Mouse (Mus musculus) liver, postnatal 0 days (tissue): ENCODE results near the gene Actr10. TPM values are rescaled to one million over a fixed set of nuclear protein-coding genes. Genes with fewer than 3 reads are reported as not detected.

Experiments
- ATAC-seq: fragments of 200-750 bp; cut with Nextera tagmentation; 2 replicates; pipeline ENCODE4 v1.8.0; 2017; ENCODE audit warnings: mild to moderate bottlenecking, moderate library complexity
- DNase-seq: peaks from one replicate; pipeline ENCODE4 v3.0.0-alpha.2; 2016
- H3K27ac ChIP-seq: fragments of 300-500 bp; sonication (generic); 2 replicates; pipeline ENCODE4 v1.5.1; 2014; ENCODE audit warnings: antibody characterized with exemption, moderate library complexity, mild to moderate bottlenecking, low read depth
- H3K27me3 ChIP-seq: fragments of 300-500 bp; sonication (generic); 2 replicates; pipeline ENCODE4 v1.6.1; 2014; ENCODE audit warnings: low read length, control low read depth, mixed read lengths; ENCODE audit not compliant: insufficient read depth
- H3K36me3 ChIP-seq: fragments of 300-500 bp; sonication (generic); replicated peaks from 2 replicates; pipeline ENCODE4 v1.6.1; 2014; ENCODE audit warnings: mild to moderate bottlenecking, control low read depth, low read length, moderate library complexity, mixed read lengths; ENCODE audit not compliant: insufficient read depth
- H3K4me1 ChIP-seq: fragments of 300-500 bp; sonication (generic); 2 replicates; pipeline ENCODE4 v1.6.1; 2014; ENCODE audit warnings: antibody characterized with exemption, mild to moderate bottlenecking, control low read depth; ENCODE audit not compliant: insufficient read depth
- H3K4me2 ChIP-seq: fragments of 300-500 bp; sonication (generic); 2 replicates; pipeline ENCODE4 v1.6.1; 2014; ENCODE audit warnings: low read depth, mild to moderate bottlenecking, low read length, moderate library complexity, mixed read lengths
- H3K4me3 ChIP-seq: fragments of 300-500 bp; sonication (generic); 2 replicates; pipeline ENCODE4 v1.5.1; 2014; ENCODE audit warnings: low read depth, low read length
- H3K9ac ChIP-seq: fragments of 300-500 bp; sonication (generic); replicated peaks from 2 replicates; pipeline ENCODE4 v1.6.1; 2014; ENCODE audit warnings: mild to moderate bottlenecking, moderate library complexity
- H3K9me3 ChIP-seq: fragments of 300-500 bp; sonication (generic); 2 replicates; pipeline ENCODE4 v1.6.1; 2016; ENCODE audit warnings: mild to moderate bottlenecking, control low read depth, low read length, mixed read lengths
- CTCF ChIP-seq: sonication (generic); IDR thresholded peaks from 2 replicates; pipeline ENCODE4 v1.5.1; 2016; ENCODE audit warnings: antibody characterized with exemption, low read depth
- EP300 ChIP-seq: IDR thresholded peaks from 2 replicates; pipeline ENCODE4 v1.6.1; 2016; ENCODE audit warnings: antibody characterized with exemption, low read depth, mild to moderate bottlenecking
- WGBS: fragments of 180-500 bp; shearing (Covaris S2); extraction: QIAGEN DNeasy Blood & Tissue Kit; methylation state at CpG from one replicate; pipeline ENCODE4 v1.1.7; 2014; ENCODE audit not compliant: insufficient replicate concordance; 5-methylcytosine and 5-hydroxymethylcytosine counted together
- polyA plus RNA-seq: library from polyadenylated mRNA; unstranded; fragments of >200 nt; fragmentation: Nextera tagmentation; extraction: Ambion mirVana; gene quantifications from 2 replicates; pipeline ENCODE4 v1.2.1, GENCODE M21; 2015

Gene Actr10
- polyA plus RNA-seq, 1 experiment from 2014 or later = 108 TPM

- H3K4me2 ChIP-seq = no peak overlapping the region
- TF ChIP-seq CTCF = no peak
- TF ChIP-seq EP300 = no peak
- peaks cover 66% of the 10 kb centered on the region for H3K36me3 ChIP-seq
- DNase-seq = no peak
- no peaks in the 10 kb centered on the region for H3K9me3 ChIP-seq
- H3K9ac ChIP-seq = no peak overlapping the region
- no peak overlapping the region for H3K4me3 ChIP-seq
- no peak for ATAC-seq
- no peaks in the 10 kb centered on the region for H3K27me3 ChIP-seq
- no peaks in the 10 kb centered on the region for H3K4me1 ChIP-seq
- WGBS = 87% methylated on average over 7 of the region's 7 CpGs
- H3K27ac ChIP-seq = no peak overlapping the region
Observed at GRCm38 (mm10) chr12:70984855-70985550, 47.3 kb downstream of the Actr10 start.

DNA sequence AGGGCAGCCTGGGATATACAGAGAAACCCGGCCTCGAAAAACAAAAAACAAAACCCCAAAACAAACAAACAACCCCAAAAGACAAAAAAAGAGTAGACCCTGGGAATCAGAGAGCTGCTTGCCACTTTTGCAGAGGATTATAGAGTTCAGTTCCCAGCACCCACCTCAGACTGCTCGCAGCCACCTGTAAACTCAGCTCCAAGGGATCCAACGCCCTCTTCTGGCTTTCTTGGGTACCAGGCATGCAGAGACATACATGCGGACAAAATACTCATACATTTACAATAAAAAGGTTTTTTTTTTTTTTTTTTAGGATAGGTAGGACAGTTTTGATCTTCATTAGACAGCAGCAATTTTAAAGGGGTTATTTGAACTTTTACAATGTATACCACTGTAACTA, 59.6 kb downstream of the Actr10 start:
- no peak for TF ChIP-seq EP300
- TF ChIP-seq CTCF = peak; percentile 25; the same call in 1 of the 2 replicates
- H3K4me3 ChIP-seq = no peak overlapping the region
- H3K27me3 ChIP-seq = no peaks in the 10 kb centered on the region
- H3K9ac ChIP-seq = no peak overlapping the region
- H3K27ac ChIP-seq = no peak overlapping the region
- no peak overlapping the region for H3K4me2 ChIP-seq
- peaks cover 35% of the 10 kb centered on the region for H3K36me3 ChIP-seq
- H3K4me1 ChIP-seq = peaks cover 13% of the 10 kb centered on the region
- H3K9me3 ChIP-seq = no peaks in the 10 kb centered on the region
- WGBS = 88% methylated on average over 5 of the region's 5 CpGs
- ATAC-seq (no peak), DNase-seq (no peak)

- peaks cover 28% of the 10 kb centered on the region for H3K36me3 ChIP-seq
- 8% methylated on average over 5 of the region's 5 CpGs for WGBS
- H3K4me1 ChIP-seq = peaks cover 13% of the 10 kb centered on the region
- H3K4me2 ChIP-seq = peak overlapping the region; percentile 29
- 0 out of 2 replicates have a peak overlapping the region, but pooled peaks have one; percentile 2 for H3K9ac ChIP-seq
- no peaks in the 10 kb centered on the region for H3K9me3 ChIP-seq
- DNase-seq = peak; percentile 60
- TF ChIP-seq EP300 = peak; percentile 42; the same call in 1 of the 2 replicates
- TF ChIP-seq CTCF = no peak
- H3K27me3 ChIP-seq = no peaks in the 10 kb centered on the region
- peak overlapping the region; percentile 45 for H3K27ac ChIP-seq
- peak; percentile 68 for ATAC-seq
- H3K4me3 ChIP-seq = no peak overlapping the region
Observed at GRCm38 (mm10) chr12:70999423-70999903, 61.8 kb downstream of the Actr10 start.

- Histone ChIP-seq H3K4me2 (no peak overlapping the region), H3K27ac (peak overlapping the region; percentile 45), H3K36me3 (peaks cover 31% of the 10 kb centered on the region)
Observed at GRCm38 (mm10) chr12:71000344-71000743, 62.7 kb downstream of the Actr10 start.

GRCm38 (mm10) chr12:71001456-71001855, 63.8 kb downstream of the Actr10 start:
- H3K27me3 ChIP-seq = no peaks in the 10 kb centered on the region
- ATAC-seq = no peak
- H3K9me3 ChIP-seq = no peaks in the 10 kb centered on the region

More at GRCm38 (mm10) chr12:71000344-71000743, 62.7 kb downstream of the Actr10 start:
- ATAC-seq (no peak), DNase-seq (no peak)
- H3K9me3 ChIP-seq = no peaks in the 10 kb centered on the region
- no peak overlapping the region for H3K9ac ChIP-seq
- no peak overlapping the region for H3K4me3 ChIP-seq
- H3K27me3 ChIP-seq = no peaks in the 10 kb centered on the region
- H3K4me1 ChIP-seq = peaks cover 13% of the 10 kb centered on the region
- no peak for TF ChIP-seq CTCF
- TF ChIP-seq EP300 = no peak
- 71% methylated on average over 1 of the region's 1 CpGs for WGBS

DNA sequence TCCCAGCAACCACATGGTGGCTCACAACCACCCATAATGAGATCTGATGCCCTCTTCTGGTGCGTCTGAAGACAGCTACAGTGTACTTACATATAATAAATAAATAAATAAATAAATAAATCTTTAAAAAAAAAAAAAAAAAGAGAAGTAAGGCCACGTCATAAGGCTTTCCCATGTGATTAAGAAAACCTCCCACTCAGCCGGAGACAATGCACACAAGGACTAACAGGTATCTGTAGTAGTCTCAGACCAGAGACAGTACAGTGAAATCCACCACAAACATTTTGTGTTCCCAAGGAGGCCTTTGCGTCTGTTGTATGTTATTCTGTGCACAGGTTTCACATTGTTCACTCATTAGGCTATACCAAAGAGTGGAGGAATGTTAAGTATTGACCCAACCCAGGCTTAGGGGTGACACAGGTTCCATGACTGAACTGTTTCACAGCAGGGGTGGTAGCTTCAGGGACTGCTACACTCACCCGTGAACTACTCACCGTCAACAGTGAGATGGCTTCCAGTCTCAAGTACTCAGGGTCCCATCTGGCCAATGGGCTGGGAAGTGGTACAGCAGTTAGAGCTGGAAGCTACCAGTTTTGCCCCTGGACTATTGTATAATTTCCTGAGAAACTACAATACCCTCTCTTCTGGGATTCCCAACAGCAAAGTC, 66.2 kb downstream of the Actr10 start:
- no peak overlapping the region for H3K27ac ChIP-seq
- H3K4me1 ChIP-seq = peaks cover 8% of the 10 kb centered on the region
- WGBS = 71% methylated on average over 5 of the region's 6 CpGs
- TF ChIP-seq EP300 (no peak), CTCF (no peak)
- H3K4me2 ChIP-seq = no peak overlapping the region
- H3K9ac ChIP-seq = no peak overlapping the region
- no peaks in the 10 kb centered on the region for H3K27me3 ChIP-seq
- H3K4me3 ChIP-seq = no peak overlapping the region
- peaks cover 36% of the 10 kb centered on the region for H3K36me3 ChIP-seq
- DNase-seq = no peak
- ATAC-seq = no peak
- H3K9me3 ChIP-seq = no peaks in the 10 kb centered on the region

More at GRCm38 (mm10) chr12:71001456-71001855, 63.8 kb downstream of the Actr10 start:
- no peak for TF ChIP-seq CTCF
- TF ChIP-seq EP300 = no peak
- Histone ChIP-seq H3K27ac (0 out of 2 replicates have a peak overlapping the region, but pooled peaks have one; percentile 25), H3K36me3 (peaks cover 29% of the 10 kb centered on the region), H3K4me3 (no peak overlapping the region), H3K4me2 (no peak overlapping the region), H3K4me1 (peaks cover 13% of the 10 kb centered on the region), H3K9ac (no peak overlapping the region)
- DNase-seq = no peak
- 71% methylated on average over 6 of the region's 6 CpGs for WGBS
